Comparison of ENCODE assay signal across 10 mouse cellular contexts in the genomic region with DNA sequence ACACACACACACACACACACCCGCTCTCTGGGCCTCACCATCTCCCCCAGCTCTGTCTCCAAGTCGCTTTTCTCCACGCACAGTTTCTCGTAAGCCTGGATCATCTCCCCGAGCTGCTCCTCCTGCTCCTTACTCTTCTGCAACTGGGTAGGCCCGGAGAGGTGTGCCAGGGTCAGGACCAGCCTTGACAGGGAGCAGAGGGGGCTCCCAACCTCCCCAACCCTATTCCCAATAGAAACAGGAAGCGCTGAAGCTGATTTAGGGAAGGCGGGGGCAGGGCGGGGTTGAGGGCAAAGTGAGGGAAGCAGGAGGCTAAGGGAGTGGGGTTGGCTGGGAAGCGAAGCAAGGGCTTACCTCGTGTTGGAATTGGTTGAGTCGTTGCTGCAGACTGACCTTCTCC. TPM values are rescaled to one million over a fixed set of nuclear protein-coding genes. Genes with fewer than 3 reads are reported as not detected.
DNase-seq lines count a peak whose midpoint lies in the region; ATAC-seq and TF ChIP-seq lines count a peak whose summit lies in the region.
"Had no signal": no experiment of that assay in that cellular context is flagged by ENCODE, and none has a peak within 500 bp of the region (broad histone marks: within the 10 kb centered on the region; RNA-seq: fewer than 3 reads in every experiment).

No protein-coding gene starts in this region.

- WGBS in hindbrain, embryonic 10.5 days: 34% methylated on average over 12 of the region's 12 CpGs
- WGBS in liver, embryonic 15.5 days (ENCODE audit: insufficient replicate concordance): 39% methylated on average over 12 of the region's 12 CpGs

- no peaks in the 10 kb centered on the region for H3K36me3 ChIP-seq in ES-Bruce4 (ENCODE audit: control insufficient read depth, insufficient read depth, low read length, poor library complexity, severe bottlenecking)
- peaks cover 37% of the 10 kb centered on the region for H3K36me3 ChIP-seq in hindbrain, embryonic 10.5 days
- H3K36me3 ChIP-seq in liver, embryonic 15.5 days (replicated peaks): no peaks in the 10 kb centered on the region

- TF ChIP-seq EP300 in ES-Bruce4 (IDR thresholded peaks at IDR 0.05; ENCODE audit: insufficient read depth, low read depth, low read length): no peak

- intact Hi-C loops in gastrocnemius, adult 2 months (cut with DNase I): no loop called here
- intact Hi-C loops in gastrocnemius, postnatal 14 days (cut with DNase I; ENCODE audit: low total_unique reads): loop anchor here (2.0 kb wide), 1 partner anchor 48 kb away; no protein-coding TSS in a partner anchor

- TF ChIP-seq CTCF in gastrocnemius, adult 2 months (IDR thresholded peaks at IDR 0.05): no peak
- TF ChIP-seq CTCF in ES-Bruce4 (IDR thresholded peaks at IDR 0.05; ENCODE audit: low read depth, low read length): no peak

- no peaks in the 10 kb centered on the region for H3K27me3 ChIP-seq in ES-Bruce4 (ENCODE audit: control insufficient read depth, insufficient read depth, low read length, poor library complexity, severe bottlenecking)
- H3K27me3 ChIP-seq in hindbrain, embryonic 10.5 days (ENCODE audit: insufficient read depth, poor library complexity, severe bottlenecking): peaks cover 35% of the 10 kb centered on the region
- peaks cover 67% of the 10 kb centered on the region for H3K27me3 ChIP-seq in liver, embryonic 15.5 days

- no peaks in the 10 kb centered on the region for H3K4me1 ChIP-seq in ES-Bruce4 (ENCODE audit: control insufficient read depth, insufficient read depth, low read length)
- H3K4me1 ChIP-seq in hindbrain, embryonic 10.5 days (replicated peaks): peaks cover 69% of the 10 kb centered on the region
- H3K4me1 ChIP-seq in liver, embryonic 15.5 days (replicated peaks): peaks cover 26% of the 10 kb centered on the region

- DNase-seq in gastrocnemius, adult 2 months: no peak
- no peak for DNase-seq in gastrocnemius, postnatal 14 days
- DNase-seq in hindbrain, embryonic 10.5 days (ENCODE audit: low spot score): no peak
- DNase-seq in ovary, postnatal 14 days (ENCODE audit: low spot score): no peak
- no peak for DNase-seq in cerebellum, postnatal 4 days (ENCODE audit: low spot score in 2 of 2)
- no peak for DNase-seq in left cerebral cortex, adult 9 months (ENCODE audit: low spot score in 2 of 2)
- DNase-seq: B cell, adult 2 months; spleen, adult 18-20 months had no signal

- H3K27ac ChIP-seq in gastrocnemius, adult 2 months: peak overlapping the region; percentile 86
- no peak overlapping the region for H3K27ac ChIP-seq in ES-Bruce4 (ENCODE audit: insufficient read depth, low read length)
- 0 out of 2 replicates have a peak overlapping the region, but pooled peaks have one; percentile 30 for H3K27ac ChIP-seq in hindbrain, embryonic 10.5 days
- H3K27ac ChIP-seq in liver, embryonic 15.5 days (replicated peaks): no peak overlapping the region

- no peak for TF ChIP-seq POLR2A in ES-Bruce4 (IDR thresholded peaks at IDR 0.05; ENCODE audit: insufficient read depth, low read length)

- H3K9ac ChIP-seq in ES-Bruce4 (ENCODE audit: low read depth, poor library complexity, severe bottlenecking): no peak overlapping the region
- no peak overlapping the region for H3K9ac ChIP-seq in liver, embryonic 15.5 days

- H3K9me3 ChIP-seq in ES-Bruce4 (replicated peaks; ENCODE audit: control insufficient read depth, insufficient read depth, low read length, poor library complexity, severe bottlenecking): no peaks in the 10 kb centered on the region
- H3K9me3 ChIP-seq in hindbrain, embryonic 10.5 days: no peaks in the 10 kb centered on the region
- no peaks in the 10 kb centered on the region for H3K9me3 ChIP-seq in liver, embryonic 15.5 days (replicated peaks)

- peak overlapping the region; percentile 93 for H3K4me3 ChIP-seq in gastrocnemius, adult 2 months
- peak overlapping the region; percentile 10; the same call in 1 of the 2 replicates for H3K4me3 ChIP-seq in ES-Bruce4 (ENCODE audit: low read depth, low read length)
- peak overlapping the region; percentile 83 for H3K4me3 ChIP-seq in hindbrain, embryonic 10.5 days
- H3K4me3 ChIP-seq in liver, embryonic 15.5 days (replicated peaks): peak overlapping the region; percentile 61; the same call in 1 of the 2 replicates

- peak overlapping the region; percentile 76 for H3K4me2 ChIP-seq in liver, embryonic 15.5 days

- no peak for ATAC-seq in liver, embryonic 15.5 days (ENCODE audit: insufficient read depth)

RNA-seq across cellular contexts. Expression of a gene that starts 2.7 kb away (rescaled TPM):
- total RNA-seq in gastrocnemius, adult 2 months (2021): 1 to 10 TPM; 4.0 to 6.1 TPM
- 1 to 10 TPM; 5.2 to 6.5 TPM for total RNA-seq in gastrocnemius, postnatal 14 days (2021)
- polyA plus RNA-seq in ES-Bruce4 (2011; ENCODE audit: insufficient read depth, insufficient read length, low read depth, missing spikeins): 5.4 and 6.1 TPM in 2 replicates
- polyA plus RNA-seq in hindbrain, embryonic 10.5 days (2016; fragmentation: Nextera tagmentation; extraction: Ambion mirVana): 3.6 and 6.4 TPM in 2 replicates
- polyA plus RNA-seq in liver, embryonic 15.5 days (2015; fragmentation: Nextera tagmentation; extraction: Ambion mirVana): 1.9 and 2.1 TPM in 2 replicates

RNA-seq across cellular contexts. Expression of a gene that starts 33.5 kb away (rescaled TPM):
- under 1 TPM; 0.17 to 0.48 TPM for total RNA-seq in gastrocnemius, adult 2 months (2021)
- total RNA-seq in gastrocnemius, postnatal 14 days (2021): 1 to 10 TPM in 1 of 2 experiments, under 1 TPM in 1; 0.97 to 1.4 TPM
- polyA plus RNA-seq in ES-Bruce4 (2011; ENCODE audit: insufficient read depth, insufficient read length, low read depth, missing spikeins): 0.24 TPM in 1 of 2 replicates, not detected in the other
- polyA plus RNA-seq in hindbrain, embryonic 10.5 days (2016; fragmentation: Nextera tagmentation; extraction: Ambion mirVana): 0.29 TPM in 2 replicates
- polyA plus RNA-seq in liver, embryonic 15.5 days (2015; fragmentation: Nextera tagmentation; extraction: Ambion mirVana): 0.08 and 0.15 TPM in 2 replicates

RNA-seq across cellular contexts. Expression of a gene that starts 39.1 kb away (rescaled TPM):
- total RNA-seq in gastrocnemius, adult 2 months (2021): 10 to 100 TPM; 49.2 to 58.9 TPM
- 10 to 100 TPM; 55.8 to 65.2 TPM for total RNA-seq in gastrocnemius, postnatal 14 days (2021)
- polyA plus RNA-seq in ES-Bruce4 (2011; ENCODE audit: insufficient read depth, insufficient read length, low read depth, missing spikeins): 316 and 345 TPM in 2 replicates
- 62.5 and 88.4 TPM in 2 replicates for polyA plus RNA-seq in hindbrain, embryonic 10.5 days (2016; fragmentation: Nextera tagmentation; extraction: Ambion mirVana)
- 18.4 and 18.6 TPM in 2 replicates for polyA plus RNA-seq in liver, embryonic 15.5 days (2015; fragmentation: Nextera tagmentation; extraction: Ambion mirVana)

Comparison
In these comparisons a context has a peak if more than half of its experiments do, and no peak if none do; other contexts are left out.
1. H3K27ac ChIP-seq: peak in gastrocnemius, adult 2 months (single experiment) and hindbrain, embryonic 10.5 days (single experiment); none in ES-Bruce4 (single experiment) and liver, embryonic 15.5 days (single experiment).
2. H3K4me3 ChIP-seq: peak in every context shown above with its lines; median percentile 93 in gastrocnemius, adult 2 months; 83 in hindbrain, embryonic 10.5 days; 61 in liver, embryonic 15.5 days; 10 in ES-Bruce4.